Mouse (Mus musculus): ENCODE results near the gene Itgb1bp1. TPM values are rescaled to one million over a fixed set of nuclear protein-coding genes. Genes with fewer than 3 reads are reported as not detected.
A peak's percentile ranks its signal among the peaks of the same experiment; 100 is the strongest.

Gene Itgb1bp1
- polyA plus RNA-seq, 1 experiment, result 34.9 TPM

DNA sequence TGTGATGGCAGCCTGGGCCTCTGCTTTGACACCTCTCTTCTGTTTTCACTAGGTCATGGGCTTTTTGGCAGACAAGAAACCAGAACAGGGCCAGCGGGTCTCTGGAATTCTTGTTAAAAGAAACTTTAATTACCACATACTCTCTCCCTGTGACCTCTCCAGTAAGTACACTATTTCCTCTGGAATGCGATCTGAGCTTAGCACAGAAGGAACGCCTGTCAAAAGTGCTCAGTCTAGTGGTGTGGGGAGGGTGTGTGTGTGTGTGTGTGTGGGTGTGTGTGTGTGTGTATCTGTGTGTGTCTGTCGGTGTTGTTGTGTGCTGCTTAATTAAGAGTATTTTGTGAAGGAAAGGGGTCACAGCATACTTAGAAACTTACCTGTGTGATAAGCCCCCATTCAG is 20.6 kb upstream of the Itgb1bp1 start:
- Histone ChIP-seq H3K4me3 (ENCODE audit: insufficient read depth, low read length) (no peak overlapping the region), H3K4me1 (ENCODE audit: control insufficient read depth, insufficient read depth, low read length) (no peaks in the 10 kb centered on the region), H3K27ac (ENCODE audit: insufficient read depth, low read length) (no peak overlapping the region)
- TF ChIP-seq POLR2A (IDR thresholded peaks at IDR 0.05; ENCODE audit: extremely low read depth, insufficient read depth, low read length) (no peak), CTCF (IDR thresholded peaks at IDR 0.05; ENCODE audit: extremely low read depth, insufficient read depth, low read length) (no peak)

DNA sequence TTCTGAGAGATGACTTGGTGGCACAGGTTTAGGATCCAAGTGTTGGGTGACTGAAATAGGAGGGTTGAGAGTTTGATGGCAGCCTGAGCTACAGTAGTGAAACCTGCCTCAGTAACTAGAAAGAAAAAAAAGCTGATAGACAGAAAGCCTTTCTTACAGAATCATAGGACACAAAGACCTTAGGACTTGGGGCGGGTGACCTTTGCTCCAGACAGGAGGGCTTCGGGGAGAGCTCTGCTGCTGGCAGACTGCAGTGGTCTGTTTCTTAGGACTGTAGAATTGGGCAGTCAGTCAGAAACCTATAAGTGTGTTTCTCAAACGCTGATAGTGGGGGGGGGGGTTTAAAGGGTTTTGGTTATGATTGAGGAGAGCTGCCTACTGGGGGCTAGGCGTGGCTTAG is 19.7 kb upstream of the Itgb1bp1 start:
- Histone ChIP-seq H3K4me1 (ENCODE audit: control insufficient read depth, insufficient read depth, low read length) (no peaks in the 10 kb centered on the region), H3K4me3 (ENCODE audit: insufficient read depth, low read length) (no peak overlapping the region), H3K27ac (ENCODE audit: insufficient read depth, low read length) (no peak overlapping the region)
- no peak for TF ChIP-seq POLR2A (IDR thresholded peaks at IDR 0.05; ENCODE audit: extremely low read depth, insufficient read depth, low read length)
- TF ChIP-seq CTCF (IDR thresholded peaks at IDR 0.05; ENCODE audit: extremely low read depth, insufficient read depth, low read length), result no peak

DNA sequence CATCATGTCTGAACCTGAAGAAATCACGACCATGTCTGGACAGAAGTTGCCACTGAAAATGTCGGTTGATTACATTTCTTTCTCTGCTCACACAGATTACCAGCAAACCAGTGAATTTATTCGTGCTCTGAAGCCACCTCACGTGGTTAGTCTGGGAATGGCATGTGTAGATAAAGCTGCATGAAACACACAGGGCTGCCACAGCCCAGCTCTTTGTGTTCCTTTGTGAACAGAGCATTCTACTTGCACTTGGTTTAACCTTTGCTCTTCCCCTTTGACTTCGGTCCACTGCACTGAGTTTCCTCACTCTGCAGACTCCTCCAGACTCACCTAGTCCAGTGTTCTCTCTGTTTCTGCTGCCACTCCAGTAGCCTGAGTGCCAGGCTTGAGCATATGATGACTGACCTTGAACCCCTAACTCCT is 16.3 kb upstream of the Itgb1bp1 start:
- H3K27ac ChIP-seq (ENCODE audit: insufficient read depth, low read length), result no peak overlapping the region
- no peak for TF ChIP-seq POLR2A (IDR thresholded peaks at IDR 0.05; ENCODE audit: extremely low read depth, insufficient read depth, low read length)
- TF ChIP-seq CTCF (IDR thresholded peaks at IDR 0.05; ENCODE audit: extremely low read depth, insufficient read depth, low read length), result no peak
- no peak overlapping the region for H3K4me3 ChIP-seq (ENCODE audit: insufficient read depth, low read length)
- no peaks in the 10 kb centered on the region for H3K4me1 ChIP-seq (ENCODE audit: control insufficient read depth, insufficient read depth, low read length)

DNA sequence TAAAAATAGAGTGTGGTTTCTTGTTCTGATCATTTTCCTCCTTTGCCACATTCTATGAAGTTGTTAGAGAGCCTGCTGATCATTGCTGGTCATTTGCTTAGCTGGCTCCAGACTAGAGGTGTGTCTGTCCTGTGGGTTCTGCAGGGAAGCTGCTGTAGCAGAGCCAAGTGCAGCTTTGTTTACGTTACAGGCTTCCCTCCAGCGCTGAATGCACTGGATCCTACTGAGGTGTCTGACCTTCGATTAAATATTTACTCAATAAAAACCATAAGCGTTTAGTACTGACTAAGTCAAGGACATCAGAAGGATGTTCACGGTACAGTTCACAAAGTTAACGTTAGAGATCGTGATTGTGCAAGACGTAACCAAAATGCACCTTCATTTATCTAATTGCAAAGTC is 15.8 kb upstream of the Itgb1bp1 start:
- no peak overlapping the region for H3K4me3 ChIP-seq (ENCODE audit: insufficient read depth, low read length)
- H3K4me1 ChIP-seq (ENCODE audit: control insufficient read depth, insufficient read depth, low read length), result no peaks in the 10 kb centered on the region
- TF ChIP-seq CTCF (IDR thresholded peaks at IDR 0.05; ENCODE audit: extremely low read depth, insufficient read depth, low read length) (no peak), POLR2A (IDR thresholded peaks at IDR 0.05; ENCODE audit: extremely low read depth, insufficient read depth, low read length) (no peak)
- no peak overlapping the region for H3K27ac ChIP-seq (ENCODE audit: insufficient read depth, low read length)

DNA sequence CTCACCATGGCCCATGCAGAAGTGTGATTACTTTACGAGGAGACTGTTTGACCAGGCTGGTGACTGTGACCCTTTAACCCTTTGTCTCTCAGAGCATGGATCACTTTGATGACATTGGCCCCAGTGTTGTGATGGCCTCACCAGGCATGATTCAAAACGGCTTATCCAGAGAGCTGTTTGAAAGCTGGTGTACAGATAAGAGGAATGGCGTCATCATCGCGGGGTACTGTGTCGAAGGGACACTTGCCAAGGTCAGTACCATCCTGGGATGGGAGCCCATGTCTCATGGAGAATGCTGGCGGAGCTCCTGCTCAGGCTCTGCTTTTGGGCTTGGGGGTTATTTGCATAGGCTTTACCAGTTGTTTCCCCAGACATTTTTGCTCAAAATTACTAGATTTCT is 15.2 kb upstream of the Itgb1bp1 start:
- TF ChIP-seq CTCF (IDR thresholded peaks at IDR 0.05; ENCODE audit: extremely low read depth, insufficient read depth, low read length), result no peak
- TF ChIP-seq POLR2A (IDR thresholded peaks at IDR 0.05; ENCODE audit: extremely low read depth, insufficient read depth, low read length), result no peak
- no peak overlapping the region for H3K27ac ChIP-seq (ENCODE audit: insufficient read depth, low read length)

GRCm38 (mm10) chr12:21298856-21299255 is 12.8 kb upstream of the Itgb1bp1 start:
- TF ChIP-seq CTCF (IDR thresholded peaks at IDR 0.05; ENCODE audit: extremely low read depth, insufficient read depth, low read length), result no peak
- TF ChIP-seq POLR2A (IDR thresholded peaks at IDR 0.05; ENCODE audit: extremely low read depth, insufficient read depth, low read length), result no peak
- H3K4me3 ChIP-seq (ENCODE audit: insufficient read depth, low read length), result no peak overlapping the region
- H3K4me1 ChIP-seq (ENCODE audit: control insufficient read depth, insufficient read depth, low read length), result no peaks in the 10 kb centered on the region
- no peak overlapping the region for H3K27ac ChIP-seq (ENCODE audit: insufficient read depth, low read length)

More for the DNA sequence above, 15.2 kb upstream of the Itgb1bp1 start:
- H3K4me1 ChIP-seq (ENCODE audit: control insufficient read depth, insufficient read depth, low read length), result no peaks in the 10 kb centered on the region
- H3K4me3 ChIP-seq (ENCODE audit: insufficient read depth, low read length), result no peak overlapping the region

DNA sequence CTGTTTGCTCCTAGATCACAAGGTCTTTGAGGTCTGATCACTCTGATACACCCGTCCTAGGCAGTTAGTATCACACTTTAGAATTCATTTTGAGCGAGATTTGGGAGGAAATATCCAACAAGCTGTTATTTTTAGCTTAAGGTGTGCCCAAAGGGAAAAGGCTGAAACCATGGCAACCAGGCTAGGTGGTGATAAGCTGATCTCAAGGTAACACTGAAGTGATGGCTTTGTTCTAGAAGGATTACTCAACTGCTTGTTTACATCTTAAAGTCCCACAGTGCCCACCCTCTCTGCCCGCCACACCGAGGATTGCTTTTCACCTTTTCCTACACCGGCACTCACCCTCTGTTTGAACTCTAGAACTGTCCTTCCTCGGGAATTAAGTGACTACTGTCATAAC is 3.6 kb upstream of the Itgb1bp1 start:
- H3K4me3 ChIP-seq (ENCODE audit: insufficient read depth, low read length), result no peak overlapping the region
- no peak for TF ChIP-seq CTCF (IDR thresholded peaks at IDR 0.05; ENCODE audit: extremely low read depth, insufficient read depth, low read length)
- no peak for TF ChIP-seq POLR2A (IDR thresholded peaks at IDR 0.05; ENCODE audit: extremely low read depth, insufficient read depth, low read length)
- H3K4me1 ChIP-seq (ENCODE audit: control insufficient read depth, insufficient read depth, low read length), result peaks cover 6% of the 10 kb centered on the region
- H3K27ac ChIP-seq (ENCODE audit: insufficient read depth, low read length), result no peak overlapping the region

DNA sequence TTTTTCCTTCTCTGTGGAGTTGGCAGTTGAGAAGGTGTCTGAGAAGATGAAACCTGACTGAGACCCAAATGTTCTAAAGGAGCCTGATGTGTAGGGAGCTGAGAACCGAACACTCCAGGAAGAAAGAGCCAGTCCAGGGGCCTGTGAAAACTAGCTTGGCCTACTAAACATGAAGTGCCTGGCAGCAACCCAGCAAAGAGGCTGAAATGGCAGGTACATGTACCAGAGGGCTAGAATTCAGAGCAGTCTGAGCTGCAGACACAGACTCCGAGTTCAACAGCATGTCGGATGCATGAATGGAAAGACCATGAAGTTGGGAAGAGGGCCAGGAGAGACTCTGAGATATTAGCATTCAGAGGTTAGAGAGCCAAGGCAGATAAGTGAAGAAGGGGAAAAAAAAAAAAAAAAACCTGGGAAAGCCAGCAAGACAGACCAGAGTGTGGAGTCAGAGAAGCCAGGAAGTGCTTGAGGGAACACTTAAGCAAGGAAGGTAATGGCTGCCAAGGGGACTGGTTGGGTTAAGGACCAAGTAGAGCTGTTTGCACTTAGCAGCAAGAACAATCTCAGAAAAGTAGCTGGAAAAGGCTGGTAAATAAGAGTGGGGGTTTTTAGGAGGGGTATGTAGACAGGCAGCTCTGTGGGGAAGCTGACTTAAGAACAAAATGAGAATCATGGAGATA is 2.8 kb upstream of the Itgb1bp1 start:
- H3K4me1 ChIP-seq (ENCODE audit: control insufficient read depth, insufficient read depth, low read length), result peaks cover 6% of the 10 kb centered on the region
- no peak overlapping the region for H3K27ac ChIP-seq (ENCODE audit: insufficient read depth, low read length)
- TF ChIP-seq POLR2A (IDR thresholded peaks at IDR 0.05; ENCODE audit: extremely low read depth, insufficient read depth, low read length) (no peak), CTCF (IDR thresholded peaks at IDR 0.05; ENCODE audit: extremely low read depth, insufficient read depth, low read length) (no peak)
- H3K4me3 ChIP-seq (ENCODE audit: insufficient read depth, low read length), result no peak overlapping the region

- Histone ChIP-seq H3K4me3 (ENCODE audit: insufficient read depth, low read length) (peak overlapping the region; percentile 97), H3K27ac (ENCODE audit: insufficient read depth, low read length) (peak overlapping the region; percentile 75), H3K4me1 (ENCODE audit: control insufficient read depth, insufficient read depth, low read length) (peaks cover 6% of the 10 kb centered on the region)
- TF ChIP-seq CTCF (IDR thresholded peaks at IDR 0.05; ENCODE audit: extremely low read depth, insufficient read depth, low read length) (no peak), POLR2A (IDR thresholded peaks at IDR 0.05; ENCODE audit: extremely low read depth, insufficient read depth, low read length) (no peak)
Observed at GRCm38 (mm10) chr12:21286712-21287650, 897 bp upstream of the Itgb1bp1 start.
